Mouse (Mus musculus): ENCODE measurements around the gene Ccdc9. TPM values are rescaled to one million over a fixed set of nuclear protein-coding genes. Genes with fewer than 3 reads are reported as not detected.
"Not testable (repeated sequence)": the region's sequence is repeated elsewhere in the genome, so short reads cannot be mapped to it uniquely, and the experiment has no call there.

Gene Ccdc9
- polyA plus RNA-seq, 1 experiment from 2014 or later = 23.3 TPM

- under 1% methylated on average over 12 of the region's 12 CpGs for WGBS
- Histone ChIP-seq H3K9me3 (replicated peaks) (no peaks in the 10 kb centered on the region), H3K27ac (replicated peaks) (peak overlapping the region; percentile 91), H3K27me3 (replicated peaks) (no peaks in the 10 kb centered on the region), H3K4me2 (peak overlapping the region; percentile 95), H3K36me3 (peaks cover 15% of the 10 kb centered on the region; the same call in 1 of the 2 replicates), H3K4me1 (peaks cover 56% of the 10 kb centered on the region), H3K4me3 (replicated peaks) (peak overlapping the region; percentile 69), H3K9ac (replicated peaks) (peak overlapping the region; percentile 84; the same call in 1 of the 2 replicates)
- no peak for ATAC-seq (ENCODE audit: low FRiP score)
Measured at GRCm38 (mm10) chr7:16312672-16313311, 26.2 kb upstream of the Ccdc9 start.

GRCm38 (mm10) chr7:16312011-16312671, 25.5 kb upstream of the Ccdc9 start:
- H3K9me3 ChIP-seq (replicated peaks) = no peaks in the 10 kb centered on the region
- H3K4me2 ChIP-seq = peak overlapping the region; percentile 95
- H3K27ac ChIP-seq (replicated peaks) = peak overlapping the region; percentile 91
- peak overlapping the region; percentile 71 for H3K9ac ChIP-seq (replicated peaks)
- no peaks in the 10 kb centered on the region for H3K27me3 ChIP-seq (replicated peaks)
- peak overlapping the region; percentile 69 for H3K4me3 ChIP-seq (replicated peaks)
- peaks cover 11% of the 10 kb centered on the region; the same call in 1 of the 2 replicates for H3K36me3 ChIP-seq
- ATAC-seq (ENCODE audit: low FRiP score) = no peak; the same call in 1 of the 2 replicates
- under 1% methylated on average over 49 of the region's 49 CpGs for WGBS
- H3K4me1 ChIP-seq = peaks cover 56% of the 10 kb centered on the region

- no peaks in the 10 kb centered on the region for H3K9me3 ChIP-seq (replicated peaks)
- H3K27ac ChIP-seq (replicated peaks) = peak overlapping the region; percentile 91
- WGBS = under 1% methylated on average over 14 of the region's 14 CpGs
- peak overlapping the region; percentile 71 for H3K9ac ChIP-seq (replicated peaks)
- peaks cover 5% of the 10 kb centered on the region; the same call in 1 of the 2 replicates for H3K36me3 ChIP-seq
- peak overlapping the region; percentile 95 for H3K4me2 ChIP-seq
- 0 out of 2 replicates have a peak, but pooled peaks have one; percentile 5 for ATAC-seq (ENCODE audit: low FRiP score)
- peak overlapping the region; percentile 69 for H3K4me3 ChIP-seq (replicated peaks)
- peaks cover 56% of the 10 kb centered on the region for H3K4me1 ChIP-seq
- H3K27me3 ChIP-seq (replicated peaks) = no peaks in the 10 kb centered on the region
Measured at GRCm38 (mm10) chr7:16311453-16312004, 24.9 kb upstream of the Ccdc9 start.

- H3K9me3 ChIP-seq (replicated peaks) = no peaks in the 10 kb centered on the region
- WGBS = under 1% methylated on average over 31 of the region's 31 CpGs
- H3K4me2 ChIP-seq = peak overlapping the region; percentile 95
- H3K4me1 ChIP-seq = peaks cover 56% of the 10 kb centered on the region
- H3K27me3 ChIP-seq (replicated peaks) = no peaks in the 10 kb centered on the region
- H3K36me3 ChIP-seq = no peaks in the 10 kb centered on the region
- peak overlapping the region; percentile 69 for H3K4me3 ChIP-seq (replicated peaks)
- H3K27ac ChIP-seq (replicated peaks) = peak overlapping the region; percentile 91
- H3K9ac ChIP-seq (replicated peaks) = peak overlapping the region; percentile 71
- ATAC-seq (ENCODE audit: low FRiP score) = peak; percentile 27
Measured at GRCm38 (mm10) chr7:16310521-16311452, 24.2 kb upstream of the Ccdc9 start.

GRCm38 (mm10) chr7:16310020-16310520, 23.5 kb upstream of the Ccdc9 start:
- Histone ChIP-seq H3K27ac (replicated peaks) (peak overlapping the region; percentile 91), H3K27me3 (replicated peaks) (no peaks in the 10 kb centered on the region), H3K4me1 (peaks cover 56% of the 10 kb centered on the region), H3K4me2 (peak overlapping the region; percentile 95), H3K9me3 (replicated peaks) (no peaks in the 10 kb centered on the region), H3K9ac (replicated peaks) (peak overlapping the region; percentile 71), H3K4me3 (replicated peaks) (peak overlapping the region; percentile 69), H3K36me3 (no peaks in the 10 kb centered on the region)
- WGBS = under 1% methylated on average over 48 of the region's 56 CpGs
- peak; percentile 11 for ATAC-seq (ENCODE audit: low FRiP score)

GRCm38 (mm10) chr7:16309318-16310019, 22.9 kb upstream of the Ccdc9 start:
- Histone ChIP-seq H3K9ac (replicated peaks) (peak overlapping the region; percentile 71), H3K4me3 (replicated peaks) (peak overlapping the region; percentile 69), H3K9me3 (replicated peaks) (no peaks in the 10 kb centered on the region), H3K27ac (replicated peaks) (peak overlapping the region; percentile 91), H3K27me3 (replicated peaks) (no peaks in the 10 kb centered on the region), H3K36me3 (no peaks in the 10 kb centered on the region), H3K4me1 (peaks cover 55% of the 10 kb centered on the region), H3K4me2 (peak overlapping the region; percentile 95)
- peak; percentile 29 for ATAC-seq (ENCODE audit: low FRiP score)
- WGBS = under 1% methylated on average over 61 of the region's 61 CpGs

- ATAC-seq (ENCODE audit: low FRiP score) = no peak
- Histone ChIP-seq H3K27me3 (replicated peaks) (no peaks in the 10 kb centered on the region), H3K9me3 (replicated peaks) (no peaks in the 10 kb centered on the region), H3K4me1 (peaks cover 49% of the 10 kb centered on the region), H3K27ac (replicated peaks) (peak overlapping the region; percentile 91), H3K4me2 (peak overlapping the region; percentile 95), H3K4me3 (replicated peaks) (peak overlapping the region; percentile 69), H3K36me3 (no peaks in the 10 kb centered on the region), H3K9ac (replicated peaks) (peak overlapping the region; percentile 71; the same call in 1 of the 2 replicates)
- 39% methylated on average over 16 of the region's 16 CpGs for WGBS
Measured at GRCm38 (mm10) chr7:16308555-16309317, 22.1 kb upstream of the Ccdc9 start.

- H3K9ac ChIP-seq (replicated peaks) = peak within 1 kb of the TSS; percentile 71
- not testable (repeated sequence) for H3K9me3 ChIP-seq (replicated peaks); H3K36me3 ChIP-seq; ATAC-seq (ENCODE audit: low FRiP score); H3K27me3 ChIP-seq (replicated peaks)
- H3K4me3 ChIP-seq (replicated peaks) = peak within 1 kb of the TSS; percentile 69
- WGBS = 56% methylated on average over 1 of the region's 1 CpGs
- peak within 1 kb of the TSS; percentile 91 for H3K27ac ChIP-seq (replicated peaks)
- H3K4me2 ChIP-seq = peak within 1 kb of the TSS; percentile 95
- peaks cover 44% of the 10 kb centered on the region for H3K4me1 ChIP-seq
Measured at GRCm38 (mm10) chr7:16308093-16308492, 21.5 kb upstream of the Ccdc9 start, which contains the start of gene Bbc3. Bbc3 (plus strand) TSS chr7:16308393.

- not testable (repeated sequence) for H3K9ac ChIP-seq (replicated peaks); H3K4me3 ChIP-seq (replicated peaks); H3K36me3 ChIP-seq; H3K4me2 ChIP-seq; H3K27ac ChIP-seq (replicated peaks); ATAC-seq (ENCODE audit: low FRiP score); H3K9me3 ChIP-seq (replicated peaks); H3K27me3 ChIP-seq (replicated peaks)
- peaks cover 34% of the 10 kb centered on the region for H3K4me1 ChIP-seq
- WGBS = 84% methylated on average over 6 of the region's 6 CpGs
Measured at GRCm38 (mm10) chr7:16307141-16307540, 20.5 kb upstream of the Ccdc9 start.
